Mouse (Mus musculus) forebrain, embryonic 12.5 days (tissue): Measurements from ENCODE around the gene Ppfibp1. TPM values are rescaled to one million over a fixed set of nuclear protein-coding genes. Genes with fewer than 3 reads are reported as not detected.

Source experiments
- ATAC-seq: fragments of 200-750 bp; cut with Nextera tagmentation; 2 replicates; pipeline ENCODE4 v1.8.0; 2017; ENCODE audit warnings: moderate TSS enrichment; ENCODE audit not compliant: low FRiP score
- H3K27ac ChIP-seq: fragments of 300-500 bp; sonication (generic); 2 replicates; pipeline ENCODE4 v1.5.1; 2016; ENCODE audit warnings: mild to moderate bottlenecking
- H3K27me3 ChIP-seq: fragments of 300-500 bp; sonication (generic); 2 replicates; pipeline ENCODE4 v1.6.1; 2016; ENCODE audit warnings: mild to moderate bottlenecking
- H3K36me3 ChIP-seq: fragments of 300-500 bp; sonication (generic); replicated peaks from 2 replicates; pipeline ENCODE4 v1.6.1; 2016; ENCODE audit warnings: mild to moderate bottlenecking
- H3K4me1 ChIP-seq: fragments of 300-500 bp; sonication (generic); 2 replicates; pipeline ENCODE4 v1.6.1; 2016
- H3K4me2 ChIP-seq: fragments of 300-500 bp; sonication (generic); 2 replicates; pipeline ENCODE4 v1.6.1; 2016; ENCODE audit warnings: mild to moderate bottlenecking, moderate library complexity
- H3K4me3 ChIP-seq: fragments of 300-500 bp; sonication (generic); replicated peaks from 2 replicates; pipeline ENCODE4 v1.5.1; 2016; ENCODE audit warnings: mild to moderate bottlenecking
- H3K9ac ChIP-seq: fragments of 300-500 bp; sonication (generic); 2 replicates; pipeline ENCODE4 v1.6.1; 2016; ENCODE audit warnings: mild to moderate bottlenecking
- H3K9me3 ChIP-seq: fragments of 300-500 bp; sonication (generic); 2 replicates; pipeline ENCODE4 v1.6.1; 2016
- WGBS: fragments of 180-500 bp; shearing (Covaris S2); methylation state at CpG from one replicate; pipeline ENCODE4 v1.1.7; 2016; 5-methylcytosine and 5-hydroxymethylcytosine counted together
- polyA plus RNA-seq: library from polyadenylated mRNA; unstranded; fragments of >200 nt; fragmentation: Nextera tagmentation; extraction: Ambion mirVana; gene quantifications from 2 replicates; pipeline ENCODE4 v1.2.1, GENCODE M21; 2016

The Ppfibp1 gene
- polyA plus RNA-seq, 1 experiment from 2014 or later: 29.9 TPM

- H3K27me3 ChIP-seq: no peaks in the 10 kb centered on the region
- H3K27ac ChIP-seq: peak overlapping the region; percentile 54
- H3K9me3 ChIP-seq: no peaks in the 10 kb centered on the region
- H3K9ac ChIP-seq: no peak overlapping the region
- H3K36me3 ChIP-seq: peaks cover 21% of the 10 kb centered on the region
- 39% methylated on average over 5 of the region's 5 CpGs for WGBS
- H3K4me3 ChIP-seq: no peak overlapping the region
- H3K4me1 ChIP-seq: peaks cover 4% of the 10 kb centered on the region; the same call in 1 of the 2 replicates
- ATAC-seq: peak; percentile 55; the same call in 1 of the 2 replicates
- H3K4me2 ChIP-seq: no peak overlapping the region
Observed at GRCm38 (mm10) chr6:147075808-147076387, 187.6 kb downstream of the Ppfibp1 start.

- Histone ChIP-seq H3K4me3 (no peak overlapping the region), H3K4me1 (peaks cover 4% of the 10 kb centered on the region; the same call in 1 of the 2 replicates), H3K9me3 (no peaks in the 10 kb centered on the region), H3K27me3 (no peaks in the 10 kb centered on the region), H3K27ac (no peak overlapping the region), H3K36me3 (peaks cover 11% of the 10 kb centered on the region; the same call in 1 of the 2 replicates), H3K4me2 (no peak overlapping the region), H3K9ac (no peak overlapping the region)
- peak; percentile 55; the same call in 1 of the 2 replicates for ATAC-seq
- 73% methylated on average over 8 of the region's 8 CpGs for WGBS
Observed at GRCm38 (mm10) chr6:147076878-147077277, 188.6 kb downstream of the Ppfibp1 start.

- no peak overlapping the region for H3K4me3 ChIP-seq
- H3K9me3 ChIP-seq: no peaks in the 10 kb centered on the region
- peaks cover 5% of the 10 kb centered on the region; the same call in 1 of the 2 replicates for H3K36me3 ChIP-seq
- H3K27me3 ChIP-seq: no peaks in the 10 kb centered on the region
- peaks cover 4% of the 10 kb centered on the region; the same call in 1 of the 2 replicates for H3K4me1 ChIP-seq
- H3K9ac ChIP-seq: no peak overlapping the region
- no peak overlapping the region for H3K27ac ChIP-seq
- no peak for ATAC-seq
- WGBS: 93% methylated on average over 10 of the region's 10 CpGs
- no peak overlapping the region for H3K4me2 ChIP-seq
Observed at GRCm38 (mm10) chr6:147079919-147080318, 191.6 kb downstream of the Ppfibp1 start.

Other genes with a start within 250 kb of the Ppfibp1 start
- 117 and 125 TPM in 2 replicates for gene Med21, start 245.9 kb upstream of the Ppfibp1 start, polyA plus RNA-seq
- gene Tm7sf3, start 245.7 kb upstream of the Ppfibp1 start, polyA plus RNA-seq: 26.0 and 29.6 TPM in 2 replicates
- gene Stk38l, start 163.5 kb upstream of the Ppfibp1 start, polyA plus RNA-seq: 17.6 TPM in 2 replicates
- 0.86 and 1.4 TPM in 2 replicates for gene Arntl2, start 92.4 kb upstream of the Ppfibp1 start, polyA plus RNA-seq
- gene Smco2, start 38.4 kb upstream of the Ppfibp1 start, polyA plus RNA-seq: not detected in 2 replicates
- not detected in 2 replicates for gene 1700034J05Rik, start 65.9 kb downstream of the Ppfibp1 start, polyA plus RNA-seq
- 0.62 and 1.1 TPM in 2 replicates for gene Rep15, start 144.1 kb downstream of the Ppfibp1 start, polyA plus RNA-seq
- gene Mrps35, start 154.3 kb downstream of the Ppfibp1 start, polyA plus RNA-seq: 89.5 and 94.3 TPM in 2 replicates
- gene Mansc4, start 198.5 kb downstream of the Ppfibp1 start, polyA plus RNA-seq: 0.41 and 0.68 TPM in 2 replicates
- 6.7 and 7.3 TPM in 2 replicates for gene Klhl42, start 202.9 kb downstream of the Ppfibp1 start, polyA plus RNA-seq